Mouse (Mus musculus) MEL (cell line): ENCODE results near the gene Alg1.

Source experiments
- BHLHE40 ChIP-seq: IDR thresholded peaks from 2 replicates; pipeline ENCODE4 v1.6.1; 2012; ENCODE audit warnings: low read depth, mild to moderate bottlenecking, inconsistent platforms, low read length, improper control_type of control experiment, borderline replicate concordance
- CHD2 ChIP-seq: IDR thresholded peaks from 2 replicates; pipeline ENCODE4 v1.6.1; 2011; ENCODE audit warnings: low read length, improper control_type of control experiment
- CTCF ChIP-seq, 3 experiments: IDR thresholded peaks in 2 of 3; conservative IDR thresholded peaks in 1 of 3; 2 replicates each; pipeline ENCODE4 v1.5.1; 2011 to 2012; ENCODE audit warnings: low read length in 3 of 3, low read depth in 2 of 3, mild to moderate bottlenecking in 2 of 3, improper control_type of control experiment in 1 of 3, inconsistent platforms in 1 of 3, mixed read lengths in 1 of 3, moderate library complexity in 1 of 3; ENCODE audit not compliant: control insufficient read depth in 1 of 3, insufficient read depth in 1 of 3, poor library complexity in 1 of 3, severe bottlenecking in 1 of 3
- E2F4 ChIP-seq: IDR thresholded peaks from 2 replicates; pipeline ENCODE4 v1.6.1; 2011; ENCODE audit warnings: low read depth, low read length, improper control_type of control experiment, borderline replicate concordance
- EP300 ChIP-seq, 2 experiments: IDR thresholded peaks; 2 replicates each; pipeline ENCODE4 v1.6.1; 2011; ENCODE audit warnings: improper control_type of control experiment in 2 of 2, low read length in 2 of 2, low read depth in 1 of 2, mild to moderate bottlenecking in 1 of 2
- ETS1 ChIP-seq: IDR thresholded peaks from 2 replicates; pipeline ENCODE4 v1.6.1; 2012; ENCODE audit warnings: low read depth, mild to moderate bottlenecking, inconsistent platforms, low read length, improper control_type of control experiment, moderate library complexity
- GABPA ChIP-seq: IDR thresholded peaks from 2 replicates; pipeline ENCODE4 v1.6.1; 2012; ENCODE audit warnings: low read depth, mild to moderate bottlenecking, inconsistent platforms, low read length, improper control_type of control experiment, moderate library complexity
- GATA1 ChIP-seq: IDR thresholded peaks from 2 replicates; pipeline ENCODE4 v1.6.1; 2011; ENCODE audit warnings: low read depth, low read length, improper control_type of control experiment
- HCFC1 ChIP-seq: IDR thresholded peaks from 2 replicates; pipeline ENCODE4 v1.6.1; 2012; ENCODE audit warnings: low read depth, mild to moderate bottlenecking, inconsistent platforms, low read length, improper control_type of control experiment, moderate library complexity
- MAZ ChIP-seq: IDR thresholded peaks from 2 replicates; pipeline ENCODE4 v1.6.1; 2012; ENCODE audit warnings: low read depth, mild to moderate bottlenecking, inconsistent platforms, low read length, improper control_type of control experiment
- MYC ChIP-seq: IDR thresholded peaks from 2 replicates; pipeline ENCODE4 v1.6.1; 2011; ENCODE audit warnings: low read depth, mild to moderate bottlenecking, low read length, improper control_type of control experiment, moderate library complexity
- POLR2A ChIP-seq, 2 experiments: IDR thresholded peaks; 2 replicates each; pipeline ENCODE4 v1.6.1; 2011 to 2012; ENCODE audit warnings: low read length in 2 of 2, mild to moderate bottlenecking in 2 of 2, control low read depth in 1 of 2, improper control_type of control experiment in 1 of 2, low read depth in 1 of 2, moderate library complexity in 1 of 2; ENCODE audit not compliant: control insufficient read depth in 1 of 2, insufficient read depth in 1 of 2, poor library complexity in 1 of 2
- USF1 ChIP-seq: IDR thresholded peaks from 2 replicates; pipeline ENCODE4 v1.6.1; 2014; ENCODE audit warnings: low read depth, mild to moderate bottlenecking, inconsistent platforms, low read length, improper control_type of control experiment, moderate library complexity
- ZC3H11A ChIP-seq: IDR thresholded peaks from 2 replicates; pipeline ENCODE4 v1.6.1; 2012; ENCODE audit warnings: low read depth, mild to moderate bottlenecking, inconsistent platforms, low read length, improper control_type of control experiment

GRCm38 (mm10) chr16:5184956-5185355 is 48.5 kb upstream of the Alg1 start:
- TF ChIP-seq GATA1, result no peak
- no peak for TF ChIP-seq MYC
- TF ChIP-seq CTCF (IDR thresholded peaks at IDR 0.05 in 2 of 3, conservative IDR thresholded peaks at IDR 0.05 in 1 of 3; ENCODE audit: control insufficient read depth in 1 of 3, insufficient read depth in 1 of 3, low read depth in 2 of 3, low read length in 3 of 3, poor library complexity in 1 of 3, severe bottlenecking in 1 of 3), result no peak
- TF ChIP-seq EP300 (IDR thresholded peaks at IDR 0.05; ENCODE audit: low read depth in 1 of 2, low read length in 2 of 2), result no peak
- TF ChIP-seq E2F4, result no peak
- TF ChIP-seq USF1, result no peak
- TF ChIP-seq POLR2A (IDR thresholded peaks at IDR 0.05; ENCODE audit: control insufficient read depth in 1 of 2, insufficient read depth in 1 of 2, low read depth in 1 of 2, low read length in 2 of 2, poor library complexity in 1 of 2), result no peak
- no peak for TF ChIP-seq ZC3H11A
- no peak for TF ChIP-seq MAZ
- no peak for TF ChIP-seq ETS1
- no peak for TF ChIP-seq HCFC1
- TF ChIP-seq BHLHE40, result no peak
- no peak for TF ChIP-seq GABPA
- TF ChIP-seq CHD2, result no peak
